Mouse (Mus musculus) urinary bladder, postnatal 4 days (tissue): ENCODE data around the gene Dstn.

Source experiments
- DNase-seq, 2 experiments: peaks; one replicate each; pipeline ENCODE4 v3.0.0; 2021 to 2022; ENCODE audit warnings: low spot score in 2 of 2

Gene Dstn

GRCm38 (mm10) chr2:143915600-143916135, 548 bp downstream of the Dstn start:
- no peak for DNase-seq

- DNase-seq, result no peak
Observed at GRCm38 (mm10) chr2:143916229-143916628, 1.1 kb downstream of the Dstn start.

GRCm38 (mm10) chr2:143917622-143918021, 2.5 kb downstream of the Dstn start:
- DNase-seq, result no peak

- DNase-seq, result no peak
Observed at GRCm38 (mm10) chr2:143918831-143919502, 3.8 kb downstream of the Dstn start.

GRCm38 (mm10) chr2:143924085-143924484, 9.0 kb downstream of the Dstn start:
- no peak for DNase-seq

DNA sequence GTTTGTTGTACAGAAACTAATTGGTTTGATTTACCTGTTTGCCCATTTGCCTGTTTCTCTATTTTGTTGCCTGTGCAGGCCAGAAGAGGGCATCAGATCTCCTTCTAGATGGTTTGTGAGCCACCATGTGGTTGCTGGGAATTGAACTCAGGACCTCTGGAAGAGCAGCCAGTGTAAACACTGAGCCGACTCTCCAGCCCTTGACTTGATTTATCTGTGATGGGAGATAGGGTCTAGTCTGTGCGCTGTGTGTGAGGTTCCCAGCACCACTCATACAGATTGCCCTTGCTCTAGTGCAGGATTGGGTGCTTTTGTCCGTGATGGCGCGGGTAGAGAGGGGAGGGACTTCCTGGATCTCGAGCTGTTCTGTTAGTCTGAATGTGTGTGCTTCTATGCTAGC, 10.7 kb downstream of the Dstn start:
- no peak for DNase-seq

DNA sequence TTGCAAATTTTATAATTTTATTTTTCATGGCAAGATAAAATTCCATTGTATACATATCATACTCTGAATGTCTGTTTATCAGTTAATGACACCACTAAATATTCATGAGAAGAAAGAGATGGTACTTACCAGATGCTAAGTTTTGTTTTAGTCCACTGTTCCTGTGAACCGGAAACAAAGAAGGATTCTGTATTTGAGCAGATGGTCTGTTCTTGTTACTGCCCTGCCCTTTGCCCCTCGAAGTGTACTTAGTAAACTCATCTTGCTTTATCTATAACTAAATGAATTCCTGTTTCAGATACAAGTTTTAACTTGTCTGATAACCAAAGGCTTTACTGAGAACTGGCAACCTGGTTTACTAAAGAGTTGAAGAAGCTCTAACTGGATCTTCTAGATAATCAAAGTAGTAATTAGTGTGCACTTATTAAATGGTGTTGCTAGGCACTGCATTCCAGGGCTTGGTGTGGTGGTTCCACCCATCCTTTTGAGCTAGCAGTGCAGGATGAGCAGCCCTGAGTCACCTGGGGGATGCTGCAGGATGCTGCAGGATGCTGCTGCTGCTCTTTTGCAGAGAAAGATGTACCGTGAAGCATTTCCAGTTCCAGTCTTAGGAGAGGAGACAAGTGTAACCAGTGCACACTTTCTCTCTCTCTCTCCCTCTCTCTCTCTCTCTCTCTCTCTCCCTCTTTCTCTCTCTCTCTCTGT, 14.6 kb downstream of the Dstn start:
- no peak for DNase-seq

DNA sequence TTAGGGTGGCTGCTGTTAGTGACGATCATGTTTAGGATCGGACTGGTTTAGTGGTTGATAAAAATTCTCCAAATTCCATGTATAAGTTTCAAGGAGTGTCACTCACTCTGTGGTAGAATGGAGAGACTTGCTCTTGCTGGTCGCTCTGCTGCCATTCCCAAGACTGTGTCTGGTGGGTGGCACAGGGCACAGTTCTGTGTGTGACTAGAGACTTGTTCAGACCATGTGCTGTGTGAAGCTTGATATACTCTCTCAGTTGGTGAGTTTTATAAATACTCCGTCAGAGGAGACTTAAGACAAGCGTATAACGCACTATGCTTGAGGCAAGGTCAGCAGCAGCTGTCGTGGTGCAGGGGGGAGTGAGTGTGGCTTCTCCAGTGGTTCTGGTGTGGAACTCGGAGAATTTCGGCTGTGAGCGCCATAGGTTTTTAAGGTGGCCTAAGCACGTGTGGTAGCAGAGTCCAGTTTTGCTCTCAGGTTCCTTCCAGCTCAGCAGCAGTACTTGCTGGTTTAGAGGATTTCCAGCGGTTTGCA, 17.3 kb downstream of the Dstn start:
- DNase-seq, result no peak

GRCm38 (mm10) chr2:143933516-143933915, 18.4 kb downstream of the Dstn start:
- no peak for DNase-seq

- DNase-seq, result no peak
Observed at GRCm38 (mm10) chr2:143934439-143934838, 19.3 kb downstream of the Dstn start.

DNA sequence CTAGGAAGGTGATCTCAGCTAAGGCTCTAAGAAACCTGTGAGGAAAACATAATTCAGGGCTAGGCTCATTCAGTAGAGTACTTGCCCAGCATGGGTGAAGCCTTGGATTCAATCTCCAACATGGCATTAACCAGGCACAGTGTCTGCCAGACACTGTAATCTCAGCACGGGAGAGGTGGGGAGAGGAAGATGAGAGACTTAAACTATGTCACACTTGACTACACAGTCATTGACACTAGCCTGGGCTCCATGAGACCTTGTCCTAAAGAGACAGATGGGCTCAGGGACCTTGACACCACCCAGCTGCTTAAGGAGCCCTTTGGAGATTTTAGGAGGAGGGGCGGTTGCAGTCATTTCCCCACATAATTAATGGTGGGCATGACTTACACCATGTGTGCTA, 22.7 kb downstream of the Dstn start:
- DNase-seq, result peak in 1 of 2 experiments; percentile 6

DNA sequence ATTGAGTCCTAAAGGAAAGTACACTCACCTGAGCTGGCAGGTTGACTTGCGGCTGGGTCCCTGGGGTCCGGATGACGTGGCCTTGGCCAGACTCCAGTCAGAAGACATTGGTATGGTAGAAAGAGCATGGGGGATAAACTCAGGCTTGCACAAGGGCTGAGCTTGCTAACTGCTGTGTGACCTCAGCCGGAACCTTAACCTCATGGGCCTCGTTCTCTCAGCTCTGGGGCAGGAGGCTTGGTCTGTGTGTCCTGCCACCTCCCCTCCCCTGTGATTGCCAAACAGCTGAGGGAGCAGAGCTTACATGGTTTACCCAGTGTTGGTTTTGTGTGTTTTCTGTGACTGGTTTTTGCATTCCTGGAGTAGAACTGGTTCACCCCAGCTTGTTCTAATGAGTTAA, 25.3 kb downstream of the Dstn start:
- peak in 1 of 2 experiments; percentile 14 for DNase-seq

GRCm38 (mm10) chr2:143944796-143945195, 29.7 kb downstream of the Dstn start:
- peak in 1 of 2 experiments; percentile 15 for DNase-seq

DNA sequence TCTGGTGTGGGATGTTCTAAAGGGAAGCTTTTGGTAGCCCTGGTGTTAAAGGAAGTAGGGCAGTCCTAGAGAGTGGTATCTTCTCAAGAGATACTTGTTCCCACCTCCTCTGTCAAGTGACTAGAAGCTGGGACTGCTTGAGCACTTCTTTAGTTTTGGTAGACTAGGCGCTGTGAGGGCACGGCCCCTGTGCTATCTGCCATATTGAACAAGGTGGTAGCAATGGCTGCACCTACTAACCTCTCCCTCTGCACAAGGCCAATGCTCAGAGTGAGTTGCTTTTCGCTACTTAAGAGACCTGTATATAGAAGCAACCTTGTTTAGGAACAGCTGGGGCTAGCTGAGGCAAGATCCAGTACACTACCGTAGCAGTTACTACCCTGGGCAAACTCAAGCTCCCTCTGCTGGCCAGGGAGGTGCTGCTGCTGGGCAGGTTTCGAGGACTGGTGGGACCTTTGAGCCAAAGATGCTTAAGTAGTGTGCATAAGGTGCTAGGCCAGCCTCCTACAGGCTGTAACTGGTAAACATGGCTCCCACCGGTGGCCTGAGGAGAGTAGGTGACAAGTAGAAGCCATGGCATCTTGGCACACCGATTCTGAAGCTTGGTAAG, 30.5 kb downstream of the Dstn start:
- peak in 1 of 2 experiments; percentile 17 for DNase-seq

DNA sequence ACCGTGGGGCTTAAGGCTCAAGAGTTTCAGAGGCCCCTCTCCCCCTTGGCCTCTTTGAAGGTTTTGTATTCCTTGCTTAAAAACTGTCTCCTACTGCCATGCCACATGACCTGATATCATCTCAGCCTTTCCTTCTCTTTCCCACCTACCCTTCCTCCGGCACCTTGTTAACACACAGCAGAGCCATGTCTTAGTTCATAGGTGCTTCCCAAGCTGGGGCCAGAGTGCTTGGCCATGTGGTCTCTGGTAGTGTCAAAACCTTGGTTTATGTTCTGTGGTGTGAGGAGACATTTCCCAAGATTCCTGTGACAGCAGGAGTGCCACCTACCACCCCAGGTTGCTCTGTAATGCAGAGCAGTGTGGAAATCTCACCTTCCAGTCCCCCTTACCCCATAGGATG, 31.3 kb downstream of the Dstn start:
- DNase-seq, result no peak

- peak in 1 of 2 experiments; percentile 49 for DNase-seq
Observed at GRCm38 (mm10) chr2:143947981-143948380, 32.9 kb downstream of the Dstn start.

DNA sequence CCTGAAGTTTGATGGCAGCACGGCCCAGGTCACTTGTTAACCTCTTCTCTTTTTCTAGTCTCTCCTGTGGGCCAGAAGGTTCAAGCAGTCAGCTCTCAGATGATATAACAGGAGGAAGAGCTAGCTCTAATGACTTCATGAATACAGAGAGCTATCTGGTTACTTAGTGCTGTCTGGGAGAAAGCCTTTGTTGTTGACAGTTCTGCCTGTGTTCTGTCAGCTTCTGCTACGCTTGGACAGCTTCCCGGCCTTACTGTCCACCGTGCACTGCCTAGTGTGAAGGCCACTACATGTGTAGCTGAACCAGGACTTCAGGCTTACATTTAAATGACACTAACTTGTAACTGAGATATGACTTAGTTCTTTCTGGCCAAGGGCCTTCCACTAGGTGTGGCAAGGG, 33.3 kb downstream of the Dstn start:
- DNase-seq, result peak in 1 of 2 experiments; percentile 36

DNA sequence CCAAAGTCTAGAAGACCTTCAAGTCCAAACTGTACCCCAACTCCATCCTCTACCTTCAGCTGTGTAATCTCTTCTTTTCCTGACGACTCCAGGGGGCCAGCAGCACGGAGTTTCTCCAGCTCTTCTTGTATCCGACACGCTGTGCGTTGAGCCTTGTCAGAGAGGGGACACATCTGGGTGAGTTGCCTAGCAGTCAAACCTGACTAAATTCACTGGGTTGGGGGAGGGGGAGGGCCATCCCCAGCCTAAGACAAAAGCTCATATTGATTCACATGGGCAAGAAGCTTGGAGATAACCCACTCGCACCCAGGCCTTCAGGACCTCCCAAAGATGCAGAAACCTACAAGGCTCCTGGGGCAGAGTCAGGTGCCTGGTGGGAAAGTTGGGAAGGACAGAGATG, 34.1 kb downstream of the Dstn start:
- DNase-seq, result peak in 1 of 2 experiments; percentile 57

DNA sequence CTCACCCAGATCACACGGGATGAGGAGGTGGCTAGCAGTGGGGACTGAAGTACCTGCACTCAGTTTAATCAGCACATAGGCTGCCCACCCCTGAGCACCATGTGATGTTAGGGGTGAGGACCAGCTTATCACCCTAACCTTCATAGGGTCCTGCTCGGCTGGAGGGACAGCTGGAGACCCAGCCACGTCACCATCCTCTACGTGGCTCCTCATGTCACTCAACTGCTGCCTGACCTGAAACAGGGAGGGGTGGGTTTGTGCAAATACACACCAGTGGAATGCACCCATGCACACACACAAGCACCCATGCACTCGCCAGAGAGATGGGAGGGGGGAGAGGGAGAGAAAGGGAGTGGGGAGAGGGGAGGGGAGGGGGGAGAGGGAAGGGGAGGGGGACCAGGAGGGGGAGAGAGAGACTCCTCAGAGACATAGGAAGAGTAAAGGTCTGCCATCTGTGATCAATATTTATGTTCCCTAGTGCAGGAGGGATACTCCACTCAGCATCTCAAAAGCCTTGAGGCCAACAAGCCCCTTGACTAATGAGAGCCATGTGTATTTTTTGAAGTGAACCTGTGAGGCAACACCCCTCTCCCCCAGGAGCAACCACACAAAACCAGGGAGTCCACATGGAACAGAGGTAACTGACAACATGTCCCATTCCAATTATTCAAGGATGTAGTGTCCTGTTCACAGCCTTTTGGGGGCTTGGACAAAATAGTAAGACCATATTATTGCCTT, 35.3 kb downstream of the Dstn start:
- DNase-seq, result peak in 1 of 2 experiments; percentile 49

GRCm38 (mm10) chr2:143951028-143951420, 35.9 kb downstream of the Dstn start:
- peak in 1 of 2 experiments; percentile 38 for DNase-seq

DNA sequence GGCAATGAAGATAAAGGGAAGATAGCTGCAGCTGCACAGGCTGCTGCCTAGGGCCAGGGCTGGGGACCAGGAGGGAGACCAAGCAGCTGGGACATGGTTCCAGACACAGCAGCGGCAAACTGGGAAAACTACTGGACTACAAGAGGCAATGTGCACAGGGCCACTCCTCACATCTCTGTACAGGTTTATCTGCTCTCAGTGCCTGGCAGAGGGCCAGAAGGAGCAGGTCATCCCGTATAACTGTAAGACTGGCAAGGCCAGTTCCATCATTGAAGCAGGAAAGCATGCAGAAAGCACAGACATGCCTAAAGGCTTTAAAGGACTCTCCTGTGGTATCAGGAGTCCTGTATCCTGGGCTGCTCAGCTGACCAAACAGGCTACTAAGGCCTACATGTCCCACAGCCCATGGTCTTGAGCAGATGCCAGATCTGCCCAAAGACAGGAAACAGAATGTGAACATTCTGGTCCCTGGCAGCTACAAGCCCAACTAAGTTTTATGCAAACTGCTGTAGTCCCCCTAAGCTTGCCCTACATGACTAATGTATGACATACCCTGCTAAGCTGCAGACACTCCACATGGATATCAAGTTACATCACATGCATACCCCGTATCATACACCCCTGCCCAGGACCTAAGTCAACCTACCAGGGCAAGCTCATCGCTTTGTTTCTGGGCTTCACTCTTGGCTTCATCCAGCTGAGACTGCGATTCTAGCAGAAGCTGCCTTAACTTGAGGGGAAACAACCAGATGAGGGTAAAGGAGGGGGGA, 36.6 kb downstream of the Dstn start:
- peak in 1 of 2 experiments; percentile 62 for DNase-seq
